In genomic region chr7:99518954-99519644, GRCm38 (mm10) we compare ENCODE assay signal across 12 mouse cellular contexts. TPM values are rescaled to one million over a fixed set of nuclear protein-coding genes. Genes with fewer than 3 reads are reported as not detected.
DNase-seq lines count a peak whose midpoint lies in the region; ATAC-seq and TF ChIP-seq lines count a peak whose summit lies in the region.
"Had no signal": no experiment of that assay in that cellular context is flagged by ENCODE, and none has a peak within 500 bp of the region (broad histone marks: within the 10 kb centered on the region; RNA-seq: fewer than 3 reads in every experiment).

No protein-coding gene starts in this region.

- no peaks in the 10 kb centered on the region for H3K4me1 ChIP-seq in embryonic facial prominence, embryonic 14.5 days (ENCODE audit: control insufficient read depth, insufficient read depth, low read length)
- no peaks in the 10 kb centered on the region for H3K4me1 ChIP-seq in embryonic facial prominence, embryonic 10.5 days
- peaks cover 5% of the 10 kb centered on the region for H3K4me1 ChIP-seq in lung, embryonic 14.5 days (ENCODE audit: insufficient read depth)
- no peaks in the 10 kb centered on the region; the same call in 1 of the 2 replicates for H3K4me1 ChIP-seq in lung, adult 2 months (ENCODE audit: control insufficient read depth, insufficient read depth, low read length)
- H3K4me1 ChIP-seq in lung, embryonic 15.5 days: peaks cover 17% of the 10 kb centered on the region
- H3K4me1 ChIP-seq in hindbrain, embryonic 13.5 days (replicated peaks): no peaks in the 10 kb centered on the region
- H3K4me1 ChIP-seq: embryonic facial prominence, embryonic 15.5 days; limb, embryonic 10.5 days had no signal

- H3K4me2 ChIP-seq in embryonic facial prominence, embryonic 14.5 days (ENCODE audit: low read depth, low read length): no peak overlapping the region
- no peak overlapping the region for H3K4me2 ChIP-seq in lung, embryonic 14.5 days
- no peak overlapping the region for H3K4me2 ChIP-seq in lung, embryonic 15.5 days
- no peak overlapping the region for H3K4me2 ChIP-seq in hindbrain, embryonic 13.5 days
- H3K4me2 ChIP-seq: embryonic facial prominence, embryonic 15.5 days had no signal

- WGBS in embryonic facial prominence, embryonic 14.5 days: 48% methylated on average over 4 of the region's 4 CpGs
- 58% methylated on average over 4 of the region's 4 CpGs for WGBS in embryonic facial prominence, embryonic 10.5 days
- WGBS in lung, embryonic 14.5 days: 44% methylated on average over 4 of the region's 4 CpGs
- WGBS in lung, adult 2 months: 43% methylated on average over 4 of the region's 4 CpGs
- 38% methylated on average over 4 of the region's 4 CpGs for WGBS in lung, embryonic 15.5 days
- 66% methylated on average over 4 of the region's 4 CpGs for WGBS in hindbrain, embryonic 13.5 days

- no peak for ATAC-seq in embryonic facial prominence, embryonic 14.5 days (ENCODE audit: low read depth)
- no peak for ATAC-seq in lung, embryonic 14.5 days (ENCODE audit: insufficient read depth)
- no peak for ATAC-seq in lung, embryonic 15.5 days (ENCODE audit: borderline replicate concordance, extremely low read depth, low FRiP score, low TSS enrichment)
- no peak for ATAC-seq in hindbrain, embryonic 13.5 days (ENCODE audit: low FRiP score)
- ATAC-seq: hindbrain, embryonic 16.5 days had no signal

- H3K36me3 ChIP-seq in embryonic facial prominence, embryonic 14.5 days (ENCODE audit: control insufficient read depth, insufficient read depth, low read length): no peaks in the 10 kb centered on the region
- H3K36me3 ChIP-seq in embryonic facial prominence, embryonic 10.5 days (replicated peaks): no peaks in the 10 kb centered on the region
- no peaks in the 10 kb centered on the region for H3K36me3 ChIP-seq in lung, embryonic 14.5 days (ENCODE audit: insufficient read depth)
- no peaks in the 10 kb centered on the region for H3K36me3 ChIP-seq in lung, embryonic 15.5 days
- no peaks in the 10 kb centered on the region for H3K36me3 ChIP-seq in hindbrain, embryonic 13.5 days
- H3K36me3 ChIP-seq: embryonic facial prominence, embryonic 15.5 days; limb, embryonic 10.5 days had no signal

- H3K4me3 ChIP-seq in embryonic facial prominence, embryonic 14.5 days (ENCODE audit: low read depth, low read length): no peak overlapping the region
- H3K4me3 ChIP-seq in embryonic facial prominence, embryonic 10.5 days: no peak overlapping the region
- H3K4me3 ChIP-seq in lung, embryonic 14.5 days (ENCODE audit: low read depth, low read length): no peak overlapping the region
- H3K4me3 ChIP-seq in lung, adult 2 months (replicated peaks; ENCODE audit: extremely low read depth, low read depth, low read length): no peak overlapping the region
- no peak overlapping the region for H3K4me3 ChIP-seq in lung, embryonic 15.5 days
- no peak overlapping the region for H3K4me3 ChIP-seq in hindbrain, embryonic 13.5 days
- H3K4me3 ChIP-seq: embryonic facial prominence, embryonic 15.5 days; limb, embryonic 10.5 days had no signal

- TF ChIP-seq POLR2A in lung, adult 2 months (IDR thresholded peaks at IDR 0.05; ENCODE audit: borderline replicate concordance, extremely low read depth, low read depth, low read length): no peak

- H3K9me3 ChIP-seq in embryonic facial prominence, embryonic 14.5 days (ENCODE audit: control insufficient read depth, low read length): no peaks in the 10 kb centered on the region
- no peaks in the 10 kb centered on the region for H3K9me3 ChIP-seq in embryonic facial prominence, embryonic 10.5 days
- no peaks in the 10 kb centered on the region; the same call in 1 of the 2 replicates for H3K9me3 ChIP-seq in lung, embryonic 14.5 days (ENCODE audit: low read depth, low read length)
- H3K9me3 ChIP-seq in lung, embryonic 15.5 days: no peaks in the 10 kb centered on the region
- H3K9me3 ChIP-seq in hindbrain, embryonic 13.5 days: no peaks in the 10 kb centered on the region
- H3K9me3 ChIP-seq: embryonic facial prominence, embryonic 15.5 days; limb, embryonic 10.5 days had no signal

- no peak overlapping the region for H3K9ac ChIP-seq in embryonic facial prominence, embryonic 14.5 days (ENCODE audit: low read depth, low read length)
- H3K9ac ChIP-seq in lung, embryonic 14.5 days: no peak overlapping the region
- H3K9ac ChIP-seq in lung, embryonic 15.5 days: no peak overlapping the region
- no peak overlapping the region for H3K9ac ChIP-seq in hindbrain, embryonic 13.5 days
- H3K9ac ChIP-seq: embryonic facial prominence, embryonic 15.5 days had no signal

- peak; percentile 34 for DNase-seq in embryonic facial prominence, embryonic 14.5 days (ENCODE audit: low spot score)
- DNase-seq in embryonic facial prominence, embryonic 10.5 days (ENCODE audit: low spot score): no peak
- peak; percentile 45 for DNase-seq in lung, embryonic 14.5 days
- no peak for DNase-seq in lung, adult 2 months
- DNase-seq in cerebellum, adult 18-20 months: no peak
- no peak for DNase-seq in urinary bladder, postnatal 36 days (ENCODE audit: low spot score in 2 of 2)
- DNase-seq: cerebellum, postnatal 25 days had no signal

- H3K27me3 ChIP-seq in embryonic facial prominence, embryonic 14.5 days (replicated peaks; ENCODE audit: control insufficient read depth, insufficient read depth, low read length): no peaks in the 10 kb centered on the region
- H3K27me3 ChIP-seq in embryonic facial prominence, embryonic 10.5 days (replicated peaks; ENCODE audit: low read depth, poor library complexity, severe bottlenecking): no peaks in the 10 kb centered on the region
- no peaks in the 10 kb centered on the region for H3K27me3 ChIP-seq in lung, embryonic 14.5 days (ENCODE audit: insufficient read depth, low read length)
- no peaks in the 10 kb centered on the region for H3K27me3 ChIP-seq in lung, embryonic 15.5 days
- no peaks in the 10 kb centered on the region for H3K27me3 ChIP-seq in hindbrain, embryonic 13.5 days
- H3K27me3 ChIP-seq: embryonic facial prominence, embryonic 15.5 days had no signal

- no peak for TF ChIP-seq CTCF in lung, embryonic 14.5 days (IDR thresholded peaks at IDR 0.05; ENCODE audit: low read depth)
- TF ChIP-seq CTCF in lung, adult 2 months (IDR thresholded peaks at IDR 0.05; ENCODE audit: insufficient read depth, low read length): no peak

- no peak overlapping the region for H3K27ac ChIP-seq in embryonic facial prominence, embryonic 14.5 days (replicated peaks; ENCODE audit: low read depth, low read length)
- no peak overlapping the region for H3K27ac ChIP-seq in embryonic facial prominence, embryonic 10.5 days (replicated peaks)
- H3K27ac ChIP-seq in lung, embryonic 14.5 days (ENCODE audit: low read depth): peak overlapping the region; percentile 66; the same call in 1 of the 2 replicates
- H3K27ac ChIP-seq in lung, embryonic 15.5 days: peak overlapping the region; percentile 62
- H3K27ac ChIP-seq in hindbrain, embryonic 13.5 days: no peak overlapping the region
- H3K27ac ChIP-seq: embryonic facial prominence, embryonic 15.5 days; limb, embryonic 10.5 days had no signal

RNA-seq across cellular contexts. Expression of gene Arrb1, which starts 16.2 kb away (rescaled TPM):
- polyA plus RNA-seq in embryonic facial prominence, embryonic 14.5 days (2014; fragmentation: Nextera tagmentation; extraction: Ambion mirVana): 2.8 and 3.8 TPM in 2 replicates
- polyA plus RNA-seq in embryonic facial prominence, embryonic 10.5 days (2016; fragmentation: Nextera tagmentation; extraction: Ambion mirVana): 12.6 and 13.7 TPM in 2 replicates
- 7.0 and 7.8 TPM in 2 replicates for polyA plus RNA-seq in lung, embryonic 14.5 days (2014; fragmentation: Nextera tagmentation; extraction: Ambion mirVana)
- 131 and 161 TPM in 2 replicates for polyA plus RNA-seq in lung, adult 2 months (2012; rRNA removed)
- polyA plus RNA-seq in lung, embryonic 15.5 days (2015; fragmentation: Nextera tagmentation; extraction: Ambion mirVana): 16.1 and 17.5 TPM in 2 replicates
- 15.6 and 15.9 TPM in 2 replicates for polyA plus RNA-seq in hindbrain, embryonic 13.5 days (2015; fragmentation: Nextera tagmentation; extraction: Ambion mirVana)

RNA-seq across cellular contexts. Expression of gene Rps3, which starts 35.6 kb away (rescaled TPM):
- 876 and 912 TPM in 2 replicates for polyA plus RNA-seq in embryonic facial prominence, embryonic 14.5 days (2014; fragmentation: Nextera tagmentation; extraction: Ambion mirVana)
- polyA plus RNA-seq in embryonic facial prominence, embryonic 10.5 days (2016; fragmentation: Nextera tagmentation; extraction: Ambion mirVana): 769 and 805 TPM in 2 replicates
- polyA plus RNA-seq in lung, embryonic 14.5 days (2014; fragmentation: Nextera tagmentation; extraction: Ambion mirVana): 922 and 969 TPM in 2 replicates
- polyA plus RNA-seq in lung, adult 2 months (2012; rRNA removed): 206 and 308 TPM in 2 replicates
- polyA plus RNA-seq in lung, embryonic 15.5 days (2015; fragmentation: Nextera tagmentation; extraction: Ambion mirVana): 777 and 836 TPM in 2 replicates
- 523 and 532 TPM in 2 replicates for polyA plus RNA-seq in hindbrain, embryonic 13.5 days (2015; fragmentation: Nextera tagmentation; extraction: Ambion mirVana)

RNA-seq across cellular contexts. Expression of gene Klhl35, which starts 53.3 kb away (rescaled TPM):
- polyA plus RNA-seq in embryonic facial prominence, embryonic 14.5 days (2014; fragmentation: Nextera tagmentation; extraction: Ambion mirVana): 0.74 and 1.3 TPM in 2 replicates
- 1.4 and 2.3 TPM in 2 replicates for polyA plus RNA-seq in embryonic facial prominence, embryonic 10.5 days (2016; fragmentation: Nextera tagmentation; extraction: Ambion mirVana)
- 0.95 and 1.2 TPM in 2 replicates for polyA plus RNA-seq in lung, embryonic 14.5 days (2014; fragmentation: Nextera tagmentation; extraction: Ambion mirVana)
- polyA plus RNA-seq in lung, adult 2 months (2012; rRNA removed): 0.80 and 0.89 TPM in 2 replicates
- polyA plus RNA-seq in lung, embryonic 15.5 days (2015; fragmentation: Nextera tagmentation; extraction: Ambion mirVana): 0.80 and 0.94 TPM in 2 replicates
- 7.4 and 12.2 TPM in 2 replicates for polyA plus RNA-seq in hindbrain, embryonic 13.5 days (2015; fragmentation: Nextera tagmentation; extraction: Ambion mirVana)

Comparison
In these comparisons a context has a peak if more than half of its experiments do, and no peak if none do; other contexts are left out.
1. DNase-seq: peak in embryonic facial prominence, embryonic 14.5 days (single experiment) and lung, embryonic 14.5 days (single experiment); none in embryonic facial prominence, embryonic 10.5 days (single experiment), lung, adult 2 months (single experiment), cerebellum, adult 18-20 months (0 of 2) and urinary bladder, postnatal 36 days (0 of 2).
2. H3K27ac ChIP-seq: peak in lung, embryonic 14.5 days (single experiment) and lung, embryonic 15.5 days (single experiment); none in embryonic facial prominence, embryonic 14.5 days (single experiment), embryonic facial prominence, embryonic 10.5 days (single experiment) and hindbrain, embryonic 13.5 days (single experiment).